Mouse (Mus musculus) heart, adult 2 months (tissue): ENCODE measurements around the gene Ppp6r2. TPM values are rescaled to one million over a fixed set of nuclear protein-coding genes. Genes with fewer than 3 reads are reported as not detected.

Experiments used
- DNase-seq, 2 experiments: peaks; one replicate each; pipeline ENCODE4 v3.0.0; 2021
- H3K27ac ChIP-seq: fragments of 200-600 bp; 2 replicates; pipeline ENCODE4 v1.8.1; 2022
- H3K27me3 ChIP-seq: fragments of 200-500 bp; 2 replicates; pipeline ENCODE4 v1.6.1; 2012; ENCODE audit warnings: mild to moderate bottlenecking, low read length, inconsistent platforms, mixed read lengths; ENCODE audit not compliant: control insufficient read depth, insufficient read depth
- H3K36me3 ChIP-seq: fragments of 200-500 bp; 2 replicates; pipeline ENCODE4 v1.6.1; 2012; ENCODE audit warnings: low read length, inconsistent platforms; ENCODE audit not compliant: control insufficient read depth, insufficient read depth
- H3K4me1 ChIP-seq: fragments of 200-500 bp; 2 replicates; pipeline ENCODE4 v1.6.1; 2011; ENCODE audit warnings: low read length; ENCODE audit not compliant: control insufficient read depth, insufficient read depth
- H3K4me3 ChIP-seq: fragments of 200-600 bp; 2 replicates; pipeline ENCODE4 v1.8.1; 2022
- H3K79me2 ChIP-seq: fragments of 200-500 bp; replicated peaks from 2 replicates; pipeline ENCODE4 v1.6.1; 2012; ENCODE audit warnings: mild to moderate bottlenecking, inconsistent platforms, low read length, moderate library complexity, mixed read lengths; ENCODE audit not compliant: control insufficient read depth, insufficient read depth
- H3K9ac ChIP-seq: fragments of 200-500 bp; 2 replicates; pipeline ENCODE4 v1.6.1; 2012; ENCODE audit warnings: low read depth, mild to moderate bottlenecking, control low read depth, inconsistent platforms, low read length, mixed read lengths
- CTCF ChIP-seq: fragments of 200-600 bp; IDR thresholded peaks from 2 replicates; pipeline ENCODE4 v1.8.1; 2022; ENCODE audit warnings: antibody characterized with exemption, mild to moderate bottlenecking, moderate library complexity
- EP300 ChIP-seq: fragments of 200-500 bp; IDR thresholded peaks from 2 replicates; pipeline ENCODE4 v1.6.1; 2011; ENCODE audit warnings: low read depth, low read length, control low read depth; ENCODE audit not compliant: insufficient read depth
- POLR2A ChIP-seq: fragments of 200-500 bp; IDR thresholded peaks from 2 replicates; pipeline ENCODE4 v1.6.1; 2011; ENCODE audit warnings: mild to moderate bottlenecking, low read depth, low read length, control low read depth; ENCODE audit not compliant: insufficient read depth
- WGBS: fragments of 180-500 bp; shearing (Covaris S2); methylation state at CpG from one replicate; pipeline ENCODE4 v1.1.7; 2018; 5-methylcytosine and 5-hydroxymethylcytosine counted together
- intact Hi-C: fragments of 180-260 bp; cut with DNase I; formaldehyde crosslinking; loops from one replicate; pipeline ENCODE4 v1.15.1; 2025
- microRNA-seq, 2 experiments: library from miRNA; unstranded; fragments of <30 nt; microRNA quantifications; one replicate each; pipeline ENCODE4 v1.2.0; 2021
- polyA plus RNA-seq: library from polyadenylated mRNA; depleted of rRNA; stranded (reverse); fragments of >200 nt; gene quantifications from 2 replicates; pipeline ENCODE4 v1.2.3, GENCODE M21; 2012; rRNA removed
- total RNA-seq, 2 experiments: library from RNA; stranded (reverse); gene quantifications; 2 replicates each; pipeline ENCODE4 v1.2.3; 2021

Gene Ppp6r2
- total and polyA plus RNA-seq, 3 experiments: 66.7 to 107 (median 79.0) TPM

- Histone ChIP-seq H3K27ac (no peak overlapping the region), H3K36me3 (no peaks in the 10 kb centered on the region), H3K79me2 (no peaks in the 10 kb centered on the region), H3K27me3 (peaks cover 3% of the 10 kb centered on the region; the same call in 1 of the 2 replicates), H3K9ac (no peak overlapping the region), H3K4me3 (no peak overlapping the region), H3K4me1 (no peaks in the 10 kb centered on the region)
- 90% methylated on average over 4 of the region's 4 CpGs for WGBS
- DNase-seq: no peak
- intact Hi-C loops: no loop called here
- no peak for TF ChIP-seq POLR2A
- TF ChIP-seq EP300: no peak
- TF ChIP-seq CTCF: no peak
Observed at GRCm38 (mm10) chr15:89323656-89324055, 112.3 kb downstream of the Ppp6r2 start.

- WGBS: 56% methylated on average over 5 of the region's 5 CpGs
- H3K4me3 ChIP-seq: no peak overlapping the region
Observed at GRCm38 (mm10) chr15:89326441-89326840, 115.1 kb downstream of the Ppp6r2 start.

DNA sequence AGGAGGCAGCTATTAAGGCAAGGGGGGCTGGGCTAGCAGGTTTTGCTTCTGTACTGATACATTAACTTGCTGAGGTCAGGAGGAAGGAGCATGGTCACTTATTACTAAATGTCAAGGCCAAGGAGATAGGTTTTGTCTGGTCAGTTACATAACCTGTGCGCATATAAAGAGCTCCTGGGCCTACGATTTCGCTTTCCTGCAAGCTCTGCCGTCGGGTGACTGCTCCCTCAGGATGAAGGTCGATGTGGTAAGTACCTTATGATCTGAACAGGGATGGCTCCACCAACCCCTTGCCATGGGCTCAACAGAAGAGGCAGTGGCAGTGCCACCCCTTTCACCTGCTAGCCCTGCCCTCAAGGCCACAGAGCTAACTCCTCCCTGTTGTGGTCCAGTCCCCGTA lies 122.9 kb downstream of the Ppp6r2 start, which contains the start of gene Miox:
Gene Miox, plus strand, starts transcription at position 128 of the 400 bp plus-strand sequence.
- DNase-seq: no peak
- intact Hi-C loops: no loop called here
- Histone ChIP-seq H3K36me3 (no peaks in the 10 kb centered on the region), H3K4me3 (no peak within 1 kb of the TSS), H3K27me3 (no peaks in the 10 kb centered on the region), H3K9ac (no peak within 1 kb of the TSS), H3K79me2 (no peaks in the 10 kb centered on the region), H3K27ac (no peak within 1 kb of the TSS), H3K4me1 (no peaks in the 10 kb centered on the region)
- TF ChIP-seq EP300: no peak
- 80% methylated on average over 7 of the region's 7 CpGs for WGBS

More at GRCm38 (mm10) chr15:89326441-89326840, 115.1 kb downstream of the Ppp6r2 start:
- Histone ChIP-seq H3K4me1 (no peaks in the 10 kb centered on the region), H3K36me3 (no peaks in the 10 kb centered on the region), H3K27me3 (peaks cover 3% of the 10 kb centered on the region; the same call in 1 of the 2 replicates), H3K27ac (no peak overlapping the region), H3K79me2 (no peaks in the 10 kb centered on the region), H3K9ac (no peak overlapping the region)
- no peak for TF ChIP-seq EP300
- intact Hi-C loops: no loop called here
- no peak for DNase-seq

GRCm38 (mm10) chr15:89334774-89335537 lies 123.6 kb downstream of the Ppp6r2 start:
- intact Hi-C loops: no loop called here
- Histone ChIP-seq H3K79me2 (no peaks in the 10 kb centered on the region), H3K27ac (no peak overlapping the region), H3K9ac (no peak overlapping the region), H3K4me3 (no peak overlapping the region), H3K36me3 (no peaks in the 10 kb centered on the region), H3K27me3 (no peaks in the 10 kb centered on the region), H3K4me1 (no peaks in the 10 kb centered on the region)
- TF ChIP-seq CTCF: no peak
- TF ChIP-seq EP300: no peak
- no peak for TF ChIP-seq POLR2A
- DNase-seq: no peak
- 76% methylated on average over 17 of the region's 17 CpGs for WGBS

DNA sequence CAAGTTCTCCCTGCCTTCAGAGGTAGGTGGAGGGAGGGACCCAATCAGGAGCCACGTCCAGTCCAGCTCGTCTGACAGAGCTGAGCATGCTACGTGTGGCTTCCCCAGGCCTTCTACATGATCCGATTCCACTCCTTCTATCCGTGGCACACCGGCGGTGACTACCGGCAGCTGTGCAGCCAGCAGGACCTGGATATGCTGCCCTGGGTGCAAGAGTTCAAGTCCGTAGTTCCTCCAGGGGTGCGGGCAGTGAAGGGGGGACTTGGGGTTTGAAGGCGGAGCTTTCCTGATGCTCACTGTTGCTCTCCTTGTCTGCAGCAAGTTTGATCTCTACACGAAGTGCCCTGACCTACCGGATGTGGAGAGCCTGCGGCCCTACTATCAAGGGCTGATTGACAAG lies 125.1 kb downstream of the Ppp6r2 start:
- WGBS: 84% methylated on average over 14 of the region's 14 CpGs
- no peaks in the 10 kb centered on the region for H3K79me2 ChIP-seq
- H3K27me3 ChIP-seq: no peaks in the 10 kb centered on the region
- H3K36me3 ChIP-seq: no peaks in the 10 kb centered on the region
- H3K4me3 ChIP-seq: no peak overlapping the region
- DNase-seq: no peak
- intact Hi-C loops: no loop called here
- H3K9ac ChIP-seq: no peak overlapping the region
- TF ChIP-seq EP300: no peak
- TF ChIP-seq POLR2A: no peak
- TF ChIP-seq CTCF: no peak
- H3K4me1 ChIP-seq: no peaks in the 10 kb centered on the region
- no peak overlapping the region for H3K27ac ChIP-seq

Small RNA genes within 50 kb of the gene (microRNA-seq; reads per million reads assigned to microRNA genes)
- gene Mir6958: 0.56 to 2.3 reads per million in 2 experiments
- 0 to 0.39 reads per million in 2 experiments for gene Mir6959
- 0 to 0.56 reads per million in 2 experiments for gene Mir7118

Other genes with a start within 250 kb of the Ppp6r2 start
- not detected for gene Mlc1, start 232.5 kb upstream of the Ppp6r2 start, total RNA-seq
- not detected in 2 replicates for gene Mlc1, start 232.5 kb upstream of the Ppp6r2 start, polyA plus RNA-seq
- gene Mov10l1, start 228.6 kb upstream of the Ppp6r2 start, total RNA-seq: 100 to 1,000 TPM in 1 of 2 experiments, 10 to 100 TPM in 1; 96.4 to 107 TPM
- gene Mov10l1, start 228.6 kb upstream of the Ppp6r2 start, polyA plus RNA-seq: 51.7 and 85.0 TPM in 2 replicates
- 1 to 10 TPM in 1 of 2 experiments, under 1 TPM in 1; 0.91 to 1.3 TPM for gene Panx2, start 151.8 kb upstream of the Ppp6r2 start, total RNA-seq
- 1.3 and 2.1 TPM in 2 replicates for gene Panx2, start 151.8 kb upstream of the Ppp6r2 start, polyA plus RNA-seq
- 10 to 100 TPM; 48.8 to 51.5 TPM for gene Trabd, start 136.4 kb upstream of the Ppp6r2 start, total RNA-seq
- gene Trabd, start 136.4 kb upstream of the Ppp6r2 start, polyA plus RNA-seq: 38.3 and 47.8 TPM in 2 replicates
- gene Selenoo, start 122.5 kb upstream of the Ppp6r2 start, total RNA-seq: 10 to 100 TPM; 13.6 to 16.5 TPM
- 20.7 and 28.6 TPM in 2 replicates for gene Selenoo, start 122.5 kb upstream of the Ppp6r2 start, polyA plus RNA-seq
- 1 to 10 TPM; 7.3 to 8.7 TPM for gene Tubgcp6, start 88.4 kb upstream of the Ppp6r2 start, total RNA-seq
- gene Tubgcp6, start 88.4 kb upstream of the Ppp6r2 start, polyA plus RNA-seq: 16.2 and 18.7 TPM in 2 replicates
- 1 to 10 TPM; 6.3 to 7.6 TPM for gene Hdac10, start 82.9 kb upstream of the Ppp6r2 start, total RNA-seq
- gene Hdac10, start 82.9 kb upstream of the Ppp6r2 start, polyA plus RNA-seq: 19.5 and 23.1 TPM in 2 replicates
- gene Mapk12, start 70.8 kb upstream of the Ppp6r2 start, total RNA-seq: 10 to 100 TPM; 20.7 to 21.1 TPM
- gene Mapk12, start 70.8 kb upstream of the Ppp6r2 start, polyA plus RNA-seq: 30.5 and 43.2 TPM in 2 replicates
- gene Mapk11, start 61.9 kb upstream of the Ppp6r2 start, total RNA-seq: 1 to 10 TPM; 1.9 to 2.0 TPM
- 4.7 and 5.2 TPM in 2 replicates for gene Mapk11, start 61.9 kb upstream of the Ppp6r2 start, polyA plus RNA-seq
- gene Plxnb2, start 30.8 kb upstream of the Ppp6r2 start, total RNA-seq: 10 to 100 TPM; 75.7 to 93.5 TPM
- 92.3 and 121 TPM in 2 replicates for gene Plxnb2, start 30.8 kb upstream of the Ppp6r2 start, polyA plus RNA-seq
- 1 to 10 TPM; 8.4 to 9.1 TPM for gene Dennd6b, start 15.1 kb upstream of the Ppp6r2 start, total RNA-seq
- gene Dennd6b, start 15.1 kb upstream of the Ppp6r2 start, polyA plus RNA-seq: 24.0 and 27.7 TPM in 2 replicates
- 10 to 100 TPM; 61.3 to 63.6 TPM for gene Sbf1, start 103.8 kb downstream of the Ppp6r2 start, total RNA-seq
- gene Sbf1, start 103.8 kb downstream of the Ppp6r2 start, polyA plus RNA-seq: 116 and 150 TPM in 2 replicates
- not detected for gene Adm2, start 111.2 kb downstream of the Ppp6r2 start, total RNA-seq
- not detected in 2 replicates for gene Adm2, start 111.2 kb downstream of the Ppp6r2 start, polyA plus RNA-seq
- gene Miox, start 122.8 kb downstream of the Ppp6r2 start, total RNA-seq: not detected
- gene Miox, start 122.8 kb downstream of the Ppp6r2 start, polyA plus RNA-seq: not detected in 2 replicates
- gene Lmf2, start 144.1 kb downstream of the Ppp6r2 start, total RNA-seq: 10 to 100 TPM; 25.7 to 26.1 TPM
- 32.9 and 33.3 TPM in 2 replicates for gene Lmf2, start 144.1 kb downstream of the Ppp6r2 start, polyA plus RNA-seq
- 10 to 100 TPM; 49.3 to 55.7 TPM for gene Ncaph2, start 144.2 kb downstream of the Ppp6r2 start, total RNA-seq
- gene Ncaph2, start 144.2 kb downstream of the Ppp6r2 start, polyA plus RNA-seq: 69.9 and 70.0 TPM in 2 replicates
- 10 to 100 TPM; 25.1 to 29.4 TPM for gene Sco2, start 162.3 kb downstream of the Ppp6r2 start, total RNA-seq
- gene Sco2, start 162.3 kb downstream of the Ppp6r2 start, polyA plus RNA-seq: 35.6 and 40.7 TPM in 2 replicates
- gene Tymp, start 165.5 kb downstream of the Ppp6r2 start, total RNA-seq: under 1 TPM; 0.18 to 0.47 TPM
- 1.1 and 1.8 TPM in 2 replicates for gene Tymp, start 165.5 kb downstream of the Ppp6r2 start, polyA plus RNA-seq
- gene Odf3b, start 167.7 kb downstream of the Ppp6r2 start, total RNA-seq: under 1 TPM; 0.91 to 0.94 TPM
- 3.6 and 9.1 TPM in 2 replicates for gene Odf3b, start 167.7 kb downstream of the Ppp6r2 start, polyA plus RNA-seq
- not detected for gene Klhdc7b, start 173.4 kb downstream of the Ppp6r2 start, total RNA-seq
- not detected in 2 replicates for gene Klhdc7b, start 173.4 kb downstream of the Ppp6r2 start, polyA plus RNA-seq
- gene Syce3, start 198.9 kb downstream of the Ppp6r2 start, total RNA-seq: not detected
- gene Syce3, start 198.9 kb downstream of the Ppp6r2 start, polyA plus RNA-seq: not detected in 2 replicates
- gene Cpt1b, start 214.3 kb downstream of the Ppp6r2 start, total RNA-seq: 100 to 1,000 TPM; 565 to 584 TPM
- 786 and 953 TPM in 2 replicates for gene Cpt1b, start 214.3 kb downstream of the Ppp6r2 start, polyA plus RNA-seq
- gene C730034F03Rik, start 218.0 kb downstream of the Ppp6r2 start, total RNA-seq: 1 to 10 TPM; 1.2 TPM
- 1.0 and 1.1 TPM in 2 replicates for gene C730034F03Rik, start 218.0 kb downstream of the Ppp6r2 start, polyA plus RNA-seq
- gene Gm44502, start 218.1 kb downstream of the Ppp6r2 start, total RNA-seq: 1 to 10 TPM; 5.5 to 9.5 TPM
- 2.1 and 2.5 TPM in 2 replicates for gene Gm44502, start 218.1 kb downstream of the Ppp6r2 start, polyA plus RNA-seq
- gene Chkb, start 218.4 kb downstream of the Ppp6r2 start, total RNA-seq: 10 to 100 TPM; 46.8 to 48.2 TPM
- gene Chkb, start 218.4 kb downstream of the Ppp6r2 start, polyA plus RNA-seq: 81.3 and 91.7 TPM in 2 replicates
- under 1 TPM in 1 of 2 experiments, not detected in 1; 0.16 TPM for gene Mapk8ip2, start 242.4 kb downstream of the Ppp6r2 start, total RNA-seq
- 0.18 and 0.29 TPM in 2 replicates for gene Mapk8ip2, start 242.4 kb downstream of the Ppp6r2 start, polyA plus RNA-seq